11 mouse cellular contexts compared by ENCODE assay signal in genomic region chr2:180198782-180199181, GRCm38 (mm10).
"Had no signal": no experiment of that assay in that cellular context is flagged by ENCODE, and none has a peak within 500 bp of the region (broad histone marks: within the 10 kb centered on the region; RNA-seq: fewer than 3 reads in every experiment).

No protein-coding gene starts in this region.

- H3K4me3 ChIP-seq: kidney, embryonic 15.5 days; limb, embryonic 13.5 days; midbrain, embryonic 12.5 days; neural tube, embryonic 12.5 days had no signal

- H3K36me3 ChIP-seq: midbrain, embryonic 12.5 days; neural tube, embryonic 12.5 days had no signal

- DNase-seq: kidney, postnatal 14 days; left cerebral cortex, postnatal 4 days; lung, adult 18-20 months; retina, postnatal 1 day; thymus, postnatal 36 days had no signal

- H3K27ac ChIP-seq: kidney, embryonic 15.5 days; limb, embryonic 13.5 days; liver, embryonic 14.5 days; midbrain, embryonic 12.5 days; neural tube, embryonic 12.5 days had no signal

- H3K27me3 ChIP-seq: kidney, embryonic 15.5 days; limb, embryonic 13.5 days; midbrain, embryonic 12.5 days; neural tube, embryonic 12.5 days had no signal

- H3K9me3 ChIP-seq: kidney, embryonic 15.5 days; limb, embryonic 13.5 days; midbrain, embryonic 12.5 days; neural tube, embryonic 12.5 days had no signal

- H3K4me2 ChIP-seq: kidney, embryonic 15.5 days; limb, embryonic 13.5 days; midbrain, embryonic 12.5 days; neural tube, embryonic 12.5 days had no signal

- ATAC-seq: midbrain, embryonic 16.5 days had no signal

- H3K4me1 ChIP-seq: limb, embryonic 13.5 days had no signal

- H3K9ac ChIP-seq: kidney, embryonic 15.5 days; limb, embryonic 13.5 days; liver, embryonic 14.5 days; midbrain, embryonic 12.5 days; neural tube, embryonic 12.5 days had no signal
